Mouse (Mus musculus): Measurements from ENCODE around the gene Ddx39b. TPM values are rescaled to one million over a fixed set of nuclear protein-coding genes. Genes with fewer than 3 reads are reported as not detected.
"Not testable (repeated sequence)": the region's sequence is repeated elsewhere in the genome, so short reads cannot be mapped to it uniquely, and the experiment has no call there.

Gene Ddx39b
- polyA plus RNA-seq, 1 experiment from 2014 or later, result 282 TPM

- H3K4me2 ChIP-seq; H3K27ac ChIP-seq (ENCODE audit: poor library complexity, severe bottlenecking); H3K9me3 ChIP-seq (replicated peaks); H3K4me1 ChIP-seq (replicated peaks); H3K9ac ChIP-seq; H3K36me3 ChIP-seq; H3K4me3 ChIP-seq; ATAC-seq (ENCODE audit: insufficient number of reproducible peaks, low FRiP score); H3K27me3 ChIP-seq (replicated peaks): not testable (repeated sequence)
- 82% methylated on average over 7 of the region's 7 CpGs for WGBS
Measured at GRCm38 (mm10) chr17:35300261-35300945, 58.9 kb downstream of the Ddx39b start.

DNA sequence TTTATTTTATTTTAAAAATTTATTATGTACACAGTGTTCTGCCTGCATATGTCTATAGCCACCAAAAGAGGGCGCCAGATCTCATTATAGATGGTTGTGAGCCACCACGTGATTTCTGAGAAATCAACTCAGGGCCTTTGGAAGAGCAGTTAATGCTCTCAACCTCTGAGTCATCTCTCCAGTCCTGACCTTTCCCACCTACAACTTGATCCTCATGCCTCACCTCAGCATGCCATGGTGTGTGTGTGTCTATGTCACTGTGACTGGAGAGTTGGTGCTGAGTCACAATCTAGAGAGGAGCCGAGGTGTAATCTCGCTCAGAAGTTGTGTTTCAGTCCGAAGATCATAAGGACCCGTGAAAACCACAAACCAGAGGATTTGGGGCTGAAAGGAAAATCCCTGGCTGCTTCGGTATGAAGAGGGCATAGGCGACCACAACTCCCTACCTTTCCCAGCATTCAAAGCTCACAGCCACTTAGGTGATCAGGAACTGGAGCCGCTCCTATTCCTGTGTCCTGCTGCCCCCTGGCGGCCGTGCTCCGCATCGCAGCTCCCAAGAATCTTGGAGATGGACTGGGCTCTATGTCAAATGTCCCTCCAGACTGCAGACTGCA, 60.2 kb downstream of the Ddx39b start:
- H3K4me3 ChIP-seq, result no peak overlapping the region
- H3K36me3 ChIP-seq, result no peaks in the 10 kb centered on the region
- no peak overlapping the region for H3K27ac ChIP-seq (ENCODE audit: poor library complexity, severe bottlenecking)
- no peak for ATAC-seq (ENCODE audit: insufficient number of reproducible peaks, low FRiP score)
- WGBS, result 28% methylated on average over 13 of the region's 13 CpGs
- H3K9ac ChIP-seq, result no peak overlapping the region
- H3K9me3 ChIP-seq (replicated peaks), result no peaks in the 10 kb centered on the region; the same call in 1 of the 2 replicates
- H3K4me1 ChIP-seq (replicated peaks), result no peaks in the 10 kb centered on the region
- peaks cover 4% of the 10 kb centered on the region for H3K27me3 ChIP-seq (replicated peaks)
- no peak overlapping the region for H3K4me2 ChIP-seq

DNA sequence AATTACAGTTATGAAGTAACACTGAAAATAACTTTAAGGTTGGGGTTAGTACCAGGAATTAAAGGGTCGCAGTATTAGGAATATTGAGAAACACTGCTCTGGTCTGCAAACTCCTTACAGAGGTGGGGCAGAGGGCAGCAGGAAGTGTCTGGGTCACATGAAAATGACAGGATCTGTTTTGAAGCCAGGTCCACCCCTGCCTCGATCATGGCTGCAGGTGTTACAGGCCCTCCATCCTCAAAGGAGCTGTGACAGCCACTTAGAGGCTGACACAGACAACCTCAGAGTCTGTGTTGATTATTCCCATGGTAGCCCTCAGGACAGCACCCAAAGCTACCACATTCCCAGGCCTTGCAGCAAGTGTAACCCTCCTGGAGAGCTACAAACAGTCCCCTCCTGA, 61.7 kb downstream of the Ddx39b start:
- WGBS, result 75% methylated on average over 2 of the region's 2 CpGs
- ATAC-seq (ENCODE audit: insufficient number of reproducible peaks, low FRiP score), result no peak
- Histone ChIP-seq H3K27ac (ENCODE audit: poor library complexity, severe bottlenecking) (no peak overlapping the region), H3K4me2 (no peak overlapping the region), H3K4me3 (no peak overlapping the region), H3K36me3 (no peaks in the 10 kb centered on the region), H3K9me3 (replicated peaks) (no peaks in the 10 kb centered on the region; the same call in 1 of the 2 replicates), H3K27me3 (replicated peaks) (peaks cover 18% of the 10 kb centered on the region), H3K9ac (no peak overlapping the region), H3K4me1 (replicated peaks) (no peaks in the 10 kb centered on the region)

Small RNA genes within 50 kb of the gene (microRNA-seq; reads per million reads assigned to microRNA genes)
- gene Mir6973a (not detected), gene Mir6974 (not detected), gene Mir6975 (1.9 reads per million), gene Mir8094 (not detected)

Other genes with a start within 250 kb of the Ddx39b start
- 82.6 TPM in 2 replicates for gene Vars, start 240.8 kb upstream of the Ddx39b start, polyA plus RNA-seq (2016; fragmentation: Nextera tagmentation; extraction: Ambion mirVana)
- gene Vwa7, start 225.2 kb upstream of the Ddx39b start, polyA plus RNA-seq (2016; fragmentation: Nextera tagmentation; extraction: Ambion mirVana), result 0.32 and 0.37 TPM in 2 replicates
- 2.4 and 2.6 TPM in 2 replicates for gene Sapcd1, start 213.7 kb upstream of the Ddx39b start, polyA plus RNA-seq (2016; fragmentation: Nextera tagmentation; extraction: Ambion mirVana)
- 3.5 and 4.9 TPM in 2 replicates for gene Msh5, start 195.0 kb upstream of the Ddx39b start, polyA plus RNA-seq (2016; fragmentation: Nextera tagmentation; extraction: Ambion mirVana)
- 349 and 354 TPM in 2 replicates for gene Clic1, start 191.8 kb upstream of the Ddx39b start, polyA plus RNA-seq (2016; fragmentation: Nextera tagmentation; extraction: Ambion mirVana)
- gene Ddah2, start 182.7 kb upstream of the Ddx39b start, polyA plus RNA-seq (2016; fragmentation: Nextera tagmentation; extraction: Ambion mirVana), result 192 and 205 TPM in 2 replicates
- gene Ly6g6c, start 176.4 kb upstream of the Ddx39b start, polyA plus RNA-seq (2016; fragmentation: Nextera tagmentation; extraction: Ambion mirVana), result 0.27 TPM in 1 of 2 replicates, not detected in the other
- 1.2 and 2.0 TPM in 2 replicates for gene Mpig6b, start 175.6 kb upstream of the Ddx39b start, polyA plus RNA-seq (2016; fragmentation: Nextera tagmentation; extraction: Ambion mirVana)
- 0.24 and 0.40 TPM in 2 replicates for gene Ly6g6e, start 164.8 kb upstream of the Ddx39b start, polyA plus RNA-seq (2016; fragmentation: Nextera tagmentation; extraction: Ambion mirVana)
- gene Ly6g6d, start 163.7 kb upstream of the Ddx39b start, polyA plus RNA-seq (2016; fragmentation: Nextera tagmentation; extraction: Ambion mirVana), result 1.8 and 2.2 TPM in 2 replicates
- gene Ly6g6f, start 156.1 kb upstream of the Ddx39b start, polyA plus RNA-seq (2016; fragmentation: Nextera tagmentation; extraction: Ambion mirVana), result 1.1 and 1.5 TPM in 2 replicates
- gene Abhd16a, start 152.5 kb upstream of the Ddx39b start, polyA plus RNA-seq (2016; fragmentation: Nextera tagmentation; extraction: Ambion mirVana), result 58.9 and 65.1 TPM in 2 replicates
- not detected in 2 replicates for gene Ly6g5c, start 133.5 kb upstream of the Ddx39b start, polyA plus RNA-seq (2016; fragmentation: Nextera tagmentation; extraction: Ambion mirVana)
- gene Ly6g5b, start 126.3 kb upstream of the Ddx39b start, polyA plus RNA-seq (2016; fragmentation: Nextera tagmentation; extraction: Ambion mirVana), result 0.32 and 0.38 TPM in 2 replicates
- 11.1 and 15.1 TPM in 2 replicates for gene Gpank1, start 120.3 kb upstream of the Ddx39b start, polyA plus RNA-seq (2016; fragmentation: Nextera tagmentation; extraction: Ambion mirVana)
- 190 and 207 TPM in 2 replicates for gene Csnk2b, start 119.7 kb upstream of the Ddx39b start, polyA plus RNA-seq (2016; fragmentation: Nextera tagmentation; extraction: Ambion mirVana)
- 8.6 and 8.7 TPM in 2 replicates for gene D17H6S53E, start 115.4 kb upstream of the Ddx39b start, polyA plus RNA-seq (2016; fragmentation: Nextera tagmentation; extraction: Ambion mirVana)
- gene Apom, start 109.7 kb upstream of the Ddx39b start, polyA plus RNA-seq (2016; fragmentation: Nextera tagmentation; extraction: Ambion mirVana), result 1.3 and 8.3 TPM in 2 replicates
- 56.1 and 61.6 TPM in 2 replicates for gene Bag6, start 106.6 kb upstream of the Ddx39b start, polyA plus RNA-seq (2016; fragmentation: Nextera tagmentation; extraction: Ambion mirVana)
- gene Prrc2a, start 76.8 kb upstream of the Ddx39b start, polyA plus RNA-seq (2016; fragmentation: Nextera tagmentation; extraction: Ambion mirVana), result 132 and 148 TPM in 2 replicates
- gene Aif1, start 65.7 kb upstream of the Ddx39b start, polyA plus RNA-seq (2016; fragmentation: Nextera tagmentation; extraction: Ambion mirVana), result 4.3 and 4.4 TPM in 2 replicates
- 3.3 and 5.2 TPM in 2 replicates for gene Lst1, start 53.3 kb upstream of the Ddx39b start, polyA plus RNA-seq (2016; fragmentation: Nextera tagmentation; extraction: Ambion mirVana)
- gene Ltb, start 47.3 kb upstream of the Ddx39b start, polyA plus RNA-seq (2016; fragmentation: Nextera tagmentation; extraction: Ambion mirVana), result 0.14 and 0.31 TPM in 2 replicates
- 0.12 TPM in 1 of 2 replicates, not detected in the other for gene Tnf, start 39.7 kb upstream of the Ddx39b start, polyA plus RNA-seq (2016; fragmentation: Nextera tagmentation; extraction: Ambion mirVana)
- not detected in 2 replicates for gene Lta, start 36.4 kb upstream of the Ddx39b start, polyA plus RNA-seq (2016; fragmentation: Nextera tagmentation; extraction: Ambion mirVana)
- gene Gm16181, start 20.9 kb upstream of the Ddx39b start, polyA plus RNA-seq (2016; fragmentation: Nextera tagmentation; extraction: Ambion mirVana), result 0.55 TPM in 1 of 2 replicates, not detected in the other
- 10.0 and 12.5 TPM in 2 replicates for gene Atp6v1g2, start 8.1 kb upstream of the Ddx39b start, polyA plus RNA-seq (2016; fragmentation: Nextera tagmentation; extraction: Ambion mirVana)
- gene Nfkbil1, start 6.0 kb upstream of the Ddx39b start, polyA plus RNA-seq (2016; fragmentation: Nextera tagmentation; extraction: Ambion mirVana), result 9.0 and 9.8 TPM in 2 replicates
- gene H2-D1, start 21.0 kb downstream of the Ddx39b start, polyA plus RNA-seq (2016; fragmentation: Nextera tagmentation; extraction: Ambion mirVana), result 30.2 and 32.8 TPM in 2 replicates
- gene H2-Q1, start 78.7 kb downstream of the Ddx39b start, polyA plus RNA-seq (2016; fragmentation: Nextera tagmentation; extraction: Ambion mirVana), result 0.08 and 0.14 TPM in 2 replicates
- 4.1 and 5.0 TPM in 2 replicates for gene H2-Q2, start 100.5 kb downstream of the Ddx39b start, polyA plus RNA-seq (2016; fragmentation: Nextera tagmentation; extraction: Ambion mirVana)
- gene H2-Q4, start 137.9 kb downstream of the Ddx39b start, polyA plus RNA-seq (2016; fragmentation: Nextera tagmentation; extraction: Ambion mirVana), result 1.9 and 2.5 TPM in 2 replicates
- 0.57 TPM in 1 of 2 replicates, not detected in the other for gene H2-Q6, start 183.1 kb downstream of the Ddx39b start, polyA plus RNA-seq (2016; fragmentation: Nextera tagmentation; extraction: Ambion mirVana)
- gene H2-Q7, start 197.4 kb downstream of the Ddx39b start, polyA plus RNA-seq (2016; fragmentation: Nextera tagmentation; extraction: Ambion mirVana), result 0.83 and 1.0 TPM in 2 replicates
- 0.31 and 1.2 TPM in 2 replicates for gene H2-Q10, start 228.3 kb downstream of the Ddx39b start, polyA plus RNA-seq (2016; fragmentation: Nextera tagmentation; extraction: Ambion mirVana)